Mouse (Mus musculus): ENCODE results near the gene Cdc42se2. TPM values are rescaled to one million over a fixed set of nuclear protein-coding genes. Genes with fewer than 3 reads are reported as not detected.

Cdc42se2 gene
- polyA plus RNA-seq, 1 experiment: 38.4 TPM

- TF ChIP-seq POLR2A (IDR thresholded peaks at IDR 0.05; ENCODE audit: low read depth, low read length) (no peak), CTCF (IDR thresholded peaks at IDR 0.05; ENCODE audit: borderline replicate concordance, insufficient read depth, low read length) (no peak)
- Histone ChIP-seq H3K27ac (ENCODE audit: insufficient read depth, low read length) (no peak overlapping the region), H3K4me3 (ENCODE audit: insufficient read depth, low read length) (no peak overlapping the region), H3K4me1 (ENCODE audit: control insufficient read depth, insufficient read depth, low read length) (no peaks in the 10 kb centered on the region; the same call in 1 of the 2 replicates)
These were observed 25.5 kb upstream of the Cdc42se2 start for GRCm38 (mm10) chr11:54812812-54813516.

- Histone ChIP-seq H3K27ac (ENCODE audit: insufficient read depth, low read length) (no peak overlapping the region), H3K4me3 (ENCODE audit: insufficient read depth, low read length) (no peak overlapping the region), H3K4me1 (ENCODE audit: control insufficient read depth, insufficient read depth, low read length) (no peaks in the 10 kb centered on the region; the same call in 1 of the 2 replicates)
- TF ChIP-seq CTCF (IDR thresholded peaks at IDR 0.05; ENCODE audit: borderline replicate concordance, insufficient read depth, low read length) (no peak), POLR2A (IDR thresholded peaks at IDR 0.05; ENCODE audit: low read depth, low read length) (no peak)
These were observed 24.8 kb upstream of the Cdc42se2 start for GRCm38 (mm10) chr11:54812314-54812713.

- TF ChIP-seq CTCF (IDR thresholded peaks at IDR 0.05; ENCODE audit: borderline replicate concordance, insufficient read depth, low read length) (no peak), POLR2A (IDR thresholded peaks at IDR 0.05; ENCODE audit: low read depth, low read length) (no peak)
- no peak overlapping the region for H3K27ac ChIP-seq (ENCODE audit: insufficient read depth, low read length)
- H3K4me1 ChIP-seq (ENCODE audit: control insufficient read depth, insufficient read depth, low read length): no peaks in the 10 kb centered on the region; the same call in 1 of the 2 replicates
- H3K4me3 ChIP-seq (ENCODE audit: insufficient read depth, low read length): no peak overlapping the region
These were observed 23.6 kb upstream of the Cdc42se2 start for GRCm38 (mm10) chr11:54811054-54811453.

GRCm38 (mm10) chr11:54809582-54809981 lies 22.1 kb upstream of the Cdc42se2 start:
- no peak for TF ChIP-seq POLR2A (IDR thresholded peaks at IDR 0.05; ENCODE audit: low read depth, low read length)
- Histone ChIP-seq H3K4me3 (ENCODE audit: insufficient read depth, low read length) (no peak overlapping the region), H3K4me1 (ENCODE audit: control insufficient read depth, insufficient read depth, low read length) (no peaks in the 10 kb centered on the region; the same call in 1 of the 2 replicates), H3K27ac (ENCODE audit: insufficient read depth, low read length) (no peak overlapping the region)

- Histone ChIP-seq H3K4me1 (ENCODE audit: control insufficient read depth, insufficient read depth, low read length) (no peaks in the 10 kb centered on the region; the same call in 1 of the 2 replicates), H3K4me3 (ENCODE audit: insufficient read depth, low read length) (no peak overlapping the region), H3K27ac (ENCODE audit: insufficient read depth, low read length) (no peak overlapping the region)
- no peak for TF ChIP-seq CTCF (IDR thresholded peaks at IDR 0.05; ENCODE audit: borderline replicate concordance, insufficient read depth, low read length)
- TF ChIP-seq POLR2A (IDR thresholded peaks at IDR 0.05; ENCODE audit: low read depth, low read length): no peak
These were observed 20.7 kb upstream of the Cdc42se2 start for GRCm38 (mm10) chr11:54808177-54808576.

- Histone ChIP-seq H3K27ac (ENCODE audit: insufficient read depth, low read length) (no peak overlapping the region), H3K4me1 (ENCODE audit: control insufficient read depth, insufficient read depth, low read length) (no peaks in the 10 kb centered on the region; the same call in 1 of the 2 replicates), H3K4me3 (ENCODE audit: insufficient read depth, low read length) (no peak overlapping the region)
- no peak for TF ChIP-seq CTCF (IDR thresholded peaks at IDR 0.05; ENCODE audit: borderline replicate concordance, insufficient read depth, low read length)
- no peak for TF ChIP-seq POLR2A (IDR thresholded peaks at IDR 0.05; ENCODE audit: low read depth, low read length)
These were observed 20.2 kb upstream of the Cdc42se2 start for GRCm38 (mm10) chr11:54807669-54808068.

GRCm38 (mm10) chr11:54806891-54807290 lies 19.4 kb upstream of the Cdc42se2 start:
- TF ChIP-seq CTCF (IDR thresholded peaks at IDR 0.05; ENCODE audit: borderline replicate concordance, insufficient read depth, low read length) (no peak), POLR2A (IDR thresholded peaks at IDR 0.05; ENCODE audit: low read depth, low read length) (no peak)
- no peaks in the 10 kb centered on the region for H3K4me1 ChIP-seq (ENCODE audit: control insufficient read depth, insufficient read depth, low read length)
- no peak overlapping the region for H3K27ac ChIP-seq (ENCODE audit: insufficient read depth, low read length)
- H3K4me3 ChIP-seq (ENCODE audit: insufficient read depth, low read length): no peak overlapping the region

GRCm38 (mm10) chr11:54805196-54805595 lies 17.7 kb upstream of the Cdc42se2 start:
- Histone ChIP-seq H3K27ac (ENCODE audit: insufficient read depth, low read length) (no peak overlapping the region), H3K4me1 (ENCODE audit: control insufficient read depth, insufficient read depth, low read length) (no peaks in the 10 kb centered on the region), H3K4me3 (ENCODE audit: insufficient read depth, low read length) (no peak overlapping the region)
- TF ChIP-seq POLR2A (IDR thresholded peaks at IDR 0.05; ENCODE audit: low read depth, low read length) (no peak), CTCF (IDR thresholded peaks at IDR 0.05; ENCODE audit: borderline replicate concordance, insufficient read depth, low read length) (no peak)

GRCm38 (mm10) chr11:54802621-54803020 lies 15.1 kb upstream of the Cdc42se2 start:
- Histone ChIP-seq H3K27ac (ENCODE audit: insufficient read depth, low read length) (no peak overlapping the region), H3K4me3 (ENCODE audit: insufficient read depth, low read length) (no peak overlapping the region)
- TF ChIP-seq CTCF (IDR thresholded peaks at IDR 0.05; ENCODE audit: borderline replicate concordance, insufficient read depth, low read length): no peak
- no peak for TF ChIP-seq POLR2A (IDR thresholded peaks at IDR 0.05; ENCODE audit: low read depth, low read length)

GRCm38 (mm10) chr11:54801791-54802558 lies 14.5 kb upstream of the Cdc42se2 start:
- H3K4me3 ChIP-seq (ENCODE audit: insufficient read depth, low read length): no peak overlapping the region
- no peaks in the 10 kb centered on the region for H3K4me1 ChIP-seq (ENCODE audit: control insufficient read depth, insufficient read depth, low read length)
- no peak for TF ChIP-seq CTCF (IDR thresholded peaks at IDR 0.05; ENCODE audit: borderline replicate concordance, insufficient read depth, low read length)

More at GRCm38 (mm10) chr11:54802621-54803020, 15.1 kb upstream of the Cdc42se2 start:
- no peaks in the 10 kb centered on the region for H3K4me1 ChIP-seq (ENCODE audit: control insufficient read depth, insufficient read depth, low read length)

More at GRCm38 (mm10) chr11:54801791-54802558, 14.5 kb upstream of the Cdc42se2 start:
- no peak overlapping the region for H3K27ac ChIP-seq (ENCODE audit: insufficient read depth, low read length)

All from embryonic fibroblast, embryonic 13.5 days (primary cell).